Mouse (Mus musculus) heart, embryonic 14.5 days (tissue): ENCODE data around the gene Med14. TPM values are rescaled to one million over a fixed set of nuclear protein-coding genes. Genes with fewer than 3 reads are reported as not detected.

ENCODE experiments used
- ATAC-seq: fragments of 200-750 bp; cut with Nextera tagmentation; 2 replicates; pipeline ENCODE4 v1.8.0; 2017; ENCODE audit warnings: low read depth, moderate TSS enrichment; ENCODE audit not compliant: insufficient number of reproducible peaks, insufficient read depth, low FRiP score
- H3K27ac ChIP-seq, 2 experiments: fragments of 200-500 bp in 1 of 2; fragments of 300-500 bp in 1 of 2; sonication (generic) in 1 of 2; replicated peaks in 1 of 2; 2 replicates each; pipeline ENCODE4 v1.5.1; 2012 to 2014; ENCODE audit warnings: low read depth in 2 of 2, low read length in 2 of 2, control low read depth in 1 of 2, mild to moderate bottlenecking in 1 of 2, mixed read lengths in 1 of 2; ENCODE audit not compliant: control insufficient read depth in 1 of 2, insufficient read depth in 1 of 2
- H3K27me3 ChIP-seq: fragments of 300-500 bp; sonication (generic); 2 replicates; pipeline ENCODE4 v1.6.1; 2014; ENCODE audit warnings: mild to moderate bottlenecking, low read length, control low read depth; ENCODE audit not compliant: control insufficient read depth, insufficient read depth
- H3K36me3 ChIP-seq: fragments of 300-500 bp; sonication (generic); 2 replicates; pipeline ENCODE4 v1.6.1; 2014; ENCODE audit warnings: mild to moderate bottlenecking, control low read depth, low read length, mixed read lengths; ENCODE audit not compliant: control insufficient read depth, insufficient read depth
- H3K4me1 ChIP-seq, 2 experiments: fragments of 200-500 bp in 1 of 2; fragments of 300-500 bp in 1 of 2; sonication (generic) in 1 of 2; 2 replicates each; pipeline ENCODE4 v1.6.1; 2012 to 2014; ENCODE audit warnings: low read length in 2 of 2, control low read depth in 1 of 2, mixed read lengths in 1 of 2; ENCODE audit not compliant: control insufficient read depth in 2 of 2, insufficient read depth in 2 of 2
- H3K4me2 ChIP-seq: fragments of 300-500 bp; sonication (generic); 2 replicates; pipeline ENCODE4 v1.6.1; 2014; ENCODE audit warnings: mild to moderate bottlenecking, low read length
- H3K4me3 ChIP-seq, 2 experiments: fragments of 200-500 bp in 1 of 2; fragments of 300-500 bp in 1 of 2; sonication (generic) in 1 of 2; 2 replicates each; pipeline ENCODE4 v1.5.1; 2012 to 2014; ENCODE audit warnings: low read length in 2 of 2, mild to moderate bottlenecking in 2 of 2, control low read depth in 1 of 2, low read depth in 1 of 2, moderate library complexity in 1 of 2; ENCODE audit not compliant: control insufficient read depth in 1 of 2, insufficient read depth in 1 of 2
- H3K9ac ChIP-seq: fragments of 300-500 bp; sonication (generic); 2 replicates; pipeline ENCODE4 v1.6.1; 2014; ENCODE audit warnings: mild to moderate bottlenecking, low read length
- H3K9me3 ChIP-seq: fragments of 300-500 bp; sonication (generic); 2 replicates; pipeline ENCODE4 v1.6.1; 2016; ENCODE audit warnings: low read length, control low read depth; ENCODE audit not compliant: control insufficient read depth
- WGBS: fragments of 180-500 bp; shearing (Covaris S2); extraction: QIAGEN DNeasy Blood & Tissue Kit; methylation state at CpG from one replicate; pipeline ENCODE4 v1.1.7; 2014; 5-methylcytosine and 5-hydroxymethylcytosine counted together
- polyA plus RNA-seq: library from polyadenylated mRNA; unstranded; fragments of >200 nt; fragmentation: Nextera tagmentation; extraction: Ambion mirVana; gene quantifications from 2 replicates; pipeline ENCODE4 v1.2.1, GENCODE M21; 2014

Med14 gene
- polyA plus RNA-seq, 1 experiment from 2014 or later = 28.0 TPM

- H3K9ac ChIP-seq = no peak overlapping the region
- no peaks in the 10 kb centered on the region for H3K9me3 ChIP-seq
- ATAC-seq = no peak
- WGBS = 63% methylated on average over 2 of the region's 2 CpGs
- no peak overlapping the region for H3K27ac ChIP-seq
- no peak overlapping the region for H3K4me2 ChIP-seq
- no peaks in the 10 kb centered on the region for H3K27me3 ChIP-seq
- no peak overlapping the region for H3K4me3 ChIP-seq
- peaks cover 47% of the 10 kb centered on the region for H3K36me3 ChIP-seq
- H3K4me1 ChIP-seq = no peaks in the 10 kb centered on the region
These were observed 108.0 kb downstream of the Med14 start for GRCm38 (mm10) chrX:12653879-12654278.

GRCm38 (mm10) chrX:12651906-12652305 lies 110.0 kb downstream of the Med14 start:
- no peak for ATAC-seq
- Histone ChIP-seq H3K27ac (no peak overlapping the region), H3K4me3 (no peak overlapping the region), H3K4me1 (no peaks in the 10 kb centered on the region), H3K4me2 (no peak overlapping the region), H3K27me3 (no peaks in the 10 kb centered on the region), H3K9me3 (no peaks in the 10 kb centered on the region), H3K9ac (no peak overlapping the region), H3K36me3 (peaks cover 36% of the 10 kb centered on the region)
- WGBS = 86% methylated on average over 16 of the region's 16 CpGs

- Histone ChIP-seq H3K4me2 (no peak overlapping the region), H3K4me1 (peaks cover 0 to 4% of the 10 kb centered on the region in 2 experiments; a peak in 1 of 4 replicates), H3K4me3 (no peak overlapping the region), H3K27me3 (no peaks in the 10 kb centered on the region), H3K36me3 (peaks cover 5% of the 10 kb centered on the region; the same call in 1 of the 2 replicates), H3K27ac (peak overlapping the region in 1 of 2 experiments; percentile 6; a peak in 1 of 4 replicates), H3K9me3 (no peaks in the 10 kb centered on the region), H3K9ac (no peak overlapping the region)
- peak; percentile 39; the same call in 1 of the 2 replicates for ATAC-seq
- WGBS = 47% methylated on average over 12 of the region's 12 CpGs
These were observed 116.2 kb downstream of the Med14 start for GRCm38 (mm10) chrX:12645531-12646304.

GRCm38 (mm10) chrX:12644976-12645375 lies 116.9 kb downstream of the Med14 start:
- Histone ChIP-seq H3K9me3 (no peaks in the 10 kb centered on the region), H3K27me3 (no peaks in the 10 kb centered on the region; the same call in 1 of the 2 replicates), H3K9ac (no peak overlapping the region), H3K4me3 (no peak overlapping the region), H3K36me3 (peaks cover 2% of the 10 kb centered on the region; the same call in 1 of the 2 replicates), H3K27ac (no peak overlapping the region), H3K4me1 (peaks cover 0 to 4% of the 10 kb centered on the region in 2 experiments; a peak in 1 of 4 replicates), H3K4me2 (no peak overlapping the region)
- ATAC-seq = no peak
- 44% methylated on average over 2 of the region's 2 CpGs for WGBS

Other genes starting within 250 kb of the Med14 start
- gene Atp6ap2, start 174.3 kb downstream of the Med14 start, polyA plus RNA-seq = 57.1 and 66.2 TPM in 2 replicates
- 25.6 and 29.9 TPM in 2 replicates for gene 1810030O07Rik, start 88.4 kb downstream of the Med14 start, polyA plus RNA-seq